Mouse (Mus musculus) liver, embryonic 15.5 days (tissue): ENCODE data around the gene Arhgap35. TPM values are rescaled to one million over a fixed set of nuclear protein-coding genes. Genes with fewer than 3 reads are reported as not detected.
"Not testable (repeated sequence)": the region's sequence is repeated elsewhere in the genome, so short reads cannot be mapped to it uniquely, and the experiment has no call there.

Source experiments
- ATAC-seq: fragments of 200-750 bp; cut with Nextera tagmentation; 2 replicates; pipeline ENCODE4 v1.8.0; 2017; ENCODE audit warnings: moderate number of reproducible peaks, mild to moderate bottlenecking, moderate library complexity; ENCODE audit not compliant: insufficient read depth
- H3K27ac ChIP-seq: fragments of 300-500 bp; sonication (generic); replicated peaks from 2 replicates; pipeline ENCODE4 v1.5.1; 2015; ENCODE audit warnings: mild to moderate bottlenecking, inconsistent platforms
- H3K27me3 ChIP-seq: fragments of 300-500 bp; sonication (generic); 2 replicates; pipeline ENCODE4 v1.6.1; 2015; ENCODE audit warnings: mild to moderate bottlenecking, inconsistent platforms
- H3K36me3 ChIP-seq: fragments of 300-500 bp; sonication (generic); replicated peaks from 2 replicates; pipeline ENCODE4 v1.6.1; 2015; ENCODE audit warnings: moderate library complexity, mild to moderate bottlenecking, inconsistent platforms
- H3K4me1 ChIP-seq: fragments of 300-500 bp; sonication (generic); replicated peaks from 2 replicates; pipeline ENCODE4 v1.6.1; 2015; ENCODE audit warnings: inconsistent platforms
- H3K4me2 ChIP-seq: fragments of 300-500 bp; sonication (generic); 2 replicates; pipeline ENCODE4 v1.6.1; 2015; ENCODE audit warnings: moderate library complexity, mild to moderate bottlenecking, inconsistent platforms
- H3K4me3 ChIP-seq: fragments of 300-500 bp; sonication (generic); replicated peaks from 2 replicates; pipeline ENCODE4 v1.5.1; 2015; ENCODE audit warnings: mild to moderate bottlenecking, inconsistent platforms
- H3K9ac ChIP-seq: fragments of 300-500 bp; sonication (generic); 2 replicates; pipeline ENCODE4 v1.6.1; 2015; ENCODE audit warnings: moderate library complexity, mild to moderate bottlenecking, inconsistent platforms
- H3K9me3 ChIP-seq: fragments of 300-500 bp; sonication (generic); replicated peaks from 2 replicates; pipeline ENCODE4 v1.6.1; 2016; ENCODE audit warnings: inconsistent platforms
- WGBS: fragments of 180-500 bp; shearing (Covaris S2); methylation state at CpG from one replicate; pipeline ENCODE4 v1.1.7; 2015; ENCODE audit warnings: mixed read lengths; ENCODE audit not compliant: insufficient replicate concordance; 5-methylcytosine and 5-hydroxymethylcytosine counted together
- polyA plus RNA-seq: library from polyadenylated mRNA; unstranded; fragments of >200 nt; fragmentation: Nextera tagmentation; extraction: Ambion mirVana; gene quantifications from 2 replicates; pipeline ENCODE4 v1.2.1, GENCODE M21; 2015

The Arhgap35 gene
- polyA plus RNA-seq = 2.4 and 2.7 TPM in 2 replicates

GRCm38 (mm10) chr7:16614888-16615715, at the start of gene Arhgap35:
TSS of gene Arhgap35 (minus strand) at chr7:16614993.
- Histone ChIP-seq H3K27ac (peak within 1 kb of the TSS; percentile 90), H3K36me3 (no peaks in the 10 kb centered on the region), H3K27me3 (peaks cover 56% of the 10 kb centered on the region), H3K4me2 (peak within 1 kb of the TSS; percentile 93), H3K9me3 (no peaks in the 10 kb centered on the region), H3K4me3 (peak within 1 kb of the TSS; percentile 73), H3K9ac (peak within 1 kb of the TSS; percentile 77), H3K4me1 (peaks cover 48% of the 10 kb centered on the region)
- WGBS = under 1% methylated on average over 78 of the region's 78 CpGs
- ATAC-seq = peak; percentile 92

- 66% methylated on average over 12 of the region's 12 CpGs for WGBS
- no peaks in the 10 kb centered on the region for H3K4me1 ChIP-seq
- H3K36me3 ChIP-seq = no peaks in the 10 kb centered on the region
- H3K9me3 ChIP-seq = no peaks in the 10 kb centered on the region
- no peak overlapping the region for H3K4me2 ChIP-seq
- no peaks in the 10 kb centered on the region for H3K27me3 ChIP-seq
- H3K27ac ChIP-seq = no peak overlapping the region
- no peak overlapping the region for H3K9ac ChIP-seq
- no peak for ATAC-seq
- H3K4me3 ChIP-seq = no peak overlapping the region
Measured at GRCm38 (mm10) chr7:16644260-16644659, 29.5 kb upstream of the Arhgap35 start.

- H3K4me3 ChIP-seq, H3K36me3 ChIP-seq, H3K9ac ChIP-seq, H3K9me3 ChIP-seq, ATAC-seq, H3K27ac ChIP-seq, H3K4me2 ChIP-seq, H3K4me1 ChIP-seq, H3K27me3 ChIP-seq: not testable (repeated sequence)
- WGBS = 24% methylated on average over 4 of the region's 4 CpGs
Measured at GRCm38 (mm10) chr7:16643106-16643505, 28.3 kb upstream of the Arhgap35 start.

- Histone ChIP-seq H3K9me3 (no peaks in the 10 kb centered on the region), H3K9ac (no peak overlapping the region), H3K4me1 (no peaks in the 10 kb centered on the region), H3K4me3 (no peak overlapping the region), H3K27me3 (no peaks in the 10 kb centered on the region), H3K36me3 (no peaks in the 10 kb centered on the region), H3K4me2 (no peak overlapping the region), H3K27ac (no peak overlapping the region)
- WGBS = 42% methylated on average over 3 of the region's 3 CpGs
- ATAC-seq = no peak
Measured at GRCm38 (mm10) chr7:16639028-16639427, 24.2 kb upstream of the Arhgap35 start.

GRCm38 (mm10) chr7:16635116-16635515, 20.3 kb upstream of the Arhgap35 start:
- 40% methylated on average over 3 of the region's 3 CpGs for WGBS

GRCm38 (mm10) chr7:16633913-16634312, 19.1 kb upstream of the Arhgap35 start:
- not testable (repeated sequence) for H3K4me1 ChIP-seq, ATAC-seq, H3K27me3 ChIP-seq, H3K4me3 ChIP-seq, H3K9me3 ChIP-seq, H3K36me3 ChIP-seq, H3K27ac ChIP-seq, H3K9ac ChIP-seq
- H3K4me2 ChIP-seq = 0 out of 2 replicates have a peak overlapping the region, but pooled peaks have one; percentile 7
- 6% methylated on average over 10 of the region's 10 CpGs for WGBS

More at GRCm38 (mm10) chr7:16635116-16635515, 20.3 kb upstream of the Arhgap35 start:
- Histone ChIP-seq H3K9me3 (peaks cover 3% of the 10 kb centered on the region; the same call in 1 of the 2 replicates), H3K27me3 (no peaks in the 10 kb centered on the region), H3K27ac (no peak overlapping the region), H3K4me1 (no peaks in the 10 kb centered on the region), H3K9ac (no peak overlapping the region), H3K4me2 (no peak overlapping the region), H3K4me3 (no peak overlapping the region), H3K36me3 (no peaks in the 10 kb centered on the region)
- ATAC-seq = no peak

GRCm38 (mm10) chr7:16631932-16632331, 17.1 kb upstream of the Arhgap35 start:
- Histone ChIP-seq H3K4me2 (no peak overlapping the region), H3K9me3 (peaks cover 3% of the 10 kb centered on the region; the same call in 1 of the 2 replicates), H3K27me3 (no peaks in the 10 kb centered on the region), H3K36me3 (no peaks in the 10 kb centered on the region), H3K4me3 (no peak overlapping the region), H3K4me1 (no peaks in the 10 kb centered on the region), H3K9ac (no peak overlapping the region), H3K27ac (no peak overlapping the region)
- ATAC-seq = no peak
- WGBS = 54% methylated on average over 4 of the region's 4 CpGs

GRCm38 (mm10) chr7:16631025-16631424, 16.2 kb upstream of the Arhgap35 start:
- Histone ChIP-seq H3K4me1 (no peaks in the 10 kb centered on the region), H3K4me2 (no peak overlapping the region), H3K36me3 (no peaks in the 10 kb centered on the region), H3K9me3 (peaks cover 3% of the 10 kb centered on the region; the same call in 1 of the 2 replicates), H3K4me3 (no peak overlapping the region), H3K27ac (no peak overlapping the region), H3K27me3 (no peaks in the 10 kb centered on the region), H3K9ac (no peak overlapping the region)
- 48% methylated on average over 4 of the region's 4 CpGs for WGBS
- no peak for ATAC-seq

GRCm38 (mm10) chr7:16629598-16630296, 15.0 kb upstream of the Arhgap35 start:
- peaks cover 3% of the 10 kb centered on the region; the same call in 1 of the 2 replicates for H3K9me3 ChIP-seq
- H3K27me3 ChIP-seq = no peaks in the 10 kb centered on the region
- no peaks in the 10 kb centered on the region for H3K4me1 ChIP-seq
- no peaks in the 10 kb centered on the region for H3K36me3 ChIP-seq
- H3K4me3 ChIP-seq = no peak overlapping the region
- WGBS = 10% methylated on average over 10 of the region's 10 CpGs
- no peak overlapping the region for H3K27ac ChIP-seq
- no peak for ATAC-seq
- H3K4me2 ChIP-seq = no peak overlapping the region
- H3K9ac ChIP-seq = no peak overlapping the region

GRCm38 (mm10) chr7:16628096-16628771, 13.4 kb upstream of the Arhgap35 start:
- Histone ChIP-seq H3K9ac (no peak overlapping the region), H3K4me1 (no peaks in the 10 kb centered on the region), H3K4me2 (no peak overlapping the region), H3K27ac (no peak overlapping the region), H3K9me3 (peaks cover 3% of the 10 kb centered on the region; the same call in 1 of the 2 replicates), H3K36me3 (no peaks in the 10 kb centered on the region), H3K4me3 (no peak overlapping the region), H3K27me3 (no peaks in the 10 kb centered on the region)
- WGBS = 26% methylated on average over 12 of the region's 12 CpGs
- ATAC-seq = no peak

- ATAC-seq = peak; percentile 31; the same call in 1 of the 2 replicates
- H3K27me3 ChIP-seq = peaks cover 27% of the 10 kb centered on the region
- H3K9me3 ChIP-seq = no peaks in the 10 kb centered on the region
- H3K27ac ChIP-seq = no peak overlapping the region
- no peak overlapping the region for H3K4me3 ChIP-seq
- H3K36me3 ChIP-seq = no peaks in the 10 kb centered on the region
- H3K4me2 ChIP-seq = no peak overlapping the region
- H3K9ac ChIP-seq = no peak overlapping the region
- H3K4me1 ChIP-seq = 0 out of 2 replicates have a peak, but pooled peaks cover 6% of the 10 kb centered on the region
Measured at GRCm38 (mm10) chr7:16623687-16624086, 8.9 kb upstream of the Arhgap35 start.
